Mouse (Mus musculus) kidney, postnatal 4 days (tissue): ENCODE data around the gene Gm45233.
A peak's percentile ranks its signal among the peaks of the same experiment; 100 is the strongest.

Source experiments
- DNase-seq, 2 experiments: peaks; one replicate each; pipeline ENCODE4 v3.0.0; 2021; ENCODE audit warnings: mixed read lengths in 2 of 2

Gene Gm45233

GRCm38 (mm10) chr7:43443917-43444293 lies at the start of gene Gm45233, which contains the start of gene Etfb:
Gene Gm45233, plus strand, starts transcription at chr7:43444128.
Gene Etfb, plus strand, starts transcription at chr7:43444083.
- peak; percentile 94 to 97 for DNase-seq

- no peak for DNase-seq
Measured at GRCm38 (mm10) chr7:43399501-43399900, 44.4 kb upstream of the Gm45233 start.

GRCm38 (mm10) chr7:43402718-43403117 lies 41.2 kb upstream of the Gm45233 start:
- DNase-seq, result no peak

GRCm38 (mm10) chr7:43407573-43407972 lies 36.4 kb upstream of the Gm45233 start:
- no peak for DNase-seq

- no peak for DNase-seq
Measured at GRCm38 (mm10) chr7:43408131-43408553, 35.8 kb upstream of the Gm45233 start, which contains the start of gene Siglecg. Gene Siglecg, plus strand, starts transcription at chr7:43408204.

GRCm38 (mm10) chr7:43409084-43409483 lies 34.8 kb upstream of the Gm45233 start:
- DNase-seq, result no peak

DNA sequence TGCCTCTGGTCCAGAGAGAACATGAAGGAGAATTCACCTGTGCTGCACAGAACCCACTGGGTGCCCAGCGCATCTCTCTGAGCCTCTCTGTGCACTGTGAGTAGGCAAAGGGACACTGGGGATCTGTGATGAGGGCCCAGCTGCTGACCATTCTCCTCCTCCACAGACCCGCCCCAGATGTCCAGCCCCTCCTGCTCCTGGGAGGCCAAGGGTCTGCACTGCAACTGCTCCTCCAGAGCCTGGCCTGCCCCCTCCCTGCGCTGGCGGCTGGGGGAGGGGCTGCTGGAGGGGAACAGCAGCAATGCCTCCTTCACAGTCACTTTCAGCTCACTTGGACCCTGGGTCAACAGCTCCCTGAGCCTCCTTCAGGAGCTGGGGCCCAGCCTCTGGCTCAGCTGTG lies 32.2 kb upstream of the Gm45233 start:
- peak in 1 of 2 experiments; percentile 9 for DNase-seq

DNA sequence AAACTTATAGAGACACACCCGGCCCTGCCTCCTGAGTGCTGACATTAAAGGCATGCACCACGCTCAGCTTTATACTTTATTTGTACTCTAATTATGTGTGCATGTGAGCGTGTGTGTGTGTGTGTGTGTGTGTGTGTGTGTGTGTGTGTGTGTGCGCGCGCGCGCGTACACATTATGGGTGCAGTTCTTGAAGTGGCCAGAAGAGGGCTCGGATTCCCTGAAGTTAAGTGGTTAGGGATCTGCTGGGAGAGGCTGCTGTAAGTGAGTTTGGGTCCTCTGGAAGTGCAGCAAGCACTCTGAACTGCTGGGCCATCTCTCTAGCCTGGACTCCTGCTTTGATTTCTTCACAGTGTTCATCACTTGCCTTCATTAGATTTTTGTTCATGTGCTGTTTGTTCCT lies 26.6 kb upstream of the Gm45233 start:
- no peak for DNase-seq

DNA sequence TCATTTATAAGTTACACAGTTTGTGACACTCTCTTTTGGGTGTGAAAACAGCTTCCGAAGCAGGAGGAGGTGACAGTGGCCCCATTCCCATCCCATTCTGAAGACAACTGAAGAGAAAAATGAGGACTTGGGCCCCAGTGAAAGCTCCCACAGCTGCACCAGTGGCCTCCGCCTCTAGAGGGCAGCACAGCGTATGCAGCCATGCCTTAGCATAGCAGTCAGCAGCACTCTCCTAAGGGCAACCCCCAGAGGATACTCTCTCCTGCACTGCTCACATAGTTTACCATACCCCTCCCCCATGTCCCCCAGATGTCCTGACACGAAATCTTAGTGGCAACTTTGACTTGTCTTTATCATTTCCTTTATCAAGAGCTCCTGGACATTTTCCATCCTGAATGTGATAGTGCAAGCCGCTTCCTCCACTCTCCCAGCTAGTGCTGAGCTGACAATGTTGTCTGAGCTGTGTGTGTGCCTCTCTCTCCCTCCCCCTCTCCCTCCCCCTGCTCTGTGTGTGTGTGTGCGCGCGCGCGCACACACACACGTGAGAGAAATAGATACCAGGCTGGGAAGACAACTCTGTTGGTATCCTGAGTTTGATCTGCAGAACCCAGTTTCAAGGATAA lies 20.8 kb upstream of the Gm45233 start:
- DNase-seq, result peak; percentile 93 to 94

GRCm38 (mm10) chr7:43423991-43424625 lies 19.8 kb upstream of the Gm45233 start:
- no peak for DNase-seq

DNA sequence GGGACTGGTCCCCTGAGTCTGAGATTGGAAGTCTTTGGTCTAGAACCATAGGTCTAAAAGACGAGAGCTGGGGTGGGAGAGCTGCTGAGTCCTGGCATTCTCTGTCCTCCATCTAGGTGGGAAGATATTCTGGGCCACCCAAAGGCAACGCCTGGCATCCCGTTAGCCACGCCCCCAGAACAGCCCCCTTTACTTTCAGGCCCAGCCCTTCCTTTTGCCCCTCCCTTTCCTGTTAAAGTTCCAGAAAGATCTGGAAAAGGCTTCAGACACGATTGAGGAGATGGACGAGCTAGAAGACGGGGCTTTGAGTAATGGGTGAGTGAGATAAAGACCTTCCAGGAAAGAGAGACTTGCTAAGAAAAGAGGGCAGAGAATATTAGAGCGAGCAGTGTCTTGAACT lies 16.5 kb upstream of the Gm45233 start, which contains the start of gene Lim2:
Gene Lim2, plus strand, starts transcription at position 265 of the 400 bp plus-strand sequence.
- DNase-seq, result no peak

GRCm38 (mm10) chr7:43429500-43429899 lies 14.4 kb upstream of the Gm45233 start:
- DNase-seq, result no peak

GRCm38 (mm10) chr7:43432891-43433290 lies 11.0 kb upstream of the Gm45233 start:
- DNase-seq, result no peak

DNA sequence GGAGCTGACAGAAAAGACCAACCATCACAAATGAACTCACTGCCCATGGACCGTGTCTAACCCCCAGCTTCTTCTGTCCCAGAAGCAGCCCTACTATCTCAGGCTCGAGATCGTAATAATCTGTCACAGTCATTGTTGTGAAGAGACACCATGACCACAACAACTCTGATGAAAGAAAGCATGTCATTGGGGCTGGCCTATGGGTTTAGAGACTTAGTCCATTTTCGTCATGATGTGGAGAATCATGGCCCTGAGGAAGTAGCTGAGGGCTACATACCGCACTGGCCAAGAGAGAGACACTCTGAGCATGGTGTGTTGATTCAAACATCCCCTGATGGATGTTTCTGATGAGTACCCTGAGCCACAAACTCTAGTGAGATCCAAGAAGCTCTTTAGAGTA lies 9.3 kb upstream of the Gm45233 start:
- DNase-seq, result no peak

GRCm38 (mm10) chr7:43436341-43437255 lies 7.3 kb upstream of the Gm45233 start, which contains the start of gene Nkg7:
Gene Nkg7, plus strand, starts transcription at chr7:43437073.
- DNase-seq, result no peak

GRCm38 (mm10) chr7:43438611-43439010 lies 5.3 kb upstream of the Gm45233 start:
- DNase-seq, result no peak

DNA sequence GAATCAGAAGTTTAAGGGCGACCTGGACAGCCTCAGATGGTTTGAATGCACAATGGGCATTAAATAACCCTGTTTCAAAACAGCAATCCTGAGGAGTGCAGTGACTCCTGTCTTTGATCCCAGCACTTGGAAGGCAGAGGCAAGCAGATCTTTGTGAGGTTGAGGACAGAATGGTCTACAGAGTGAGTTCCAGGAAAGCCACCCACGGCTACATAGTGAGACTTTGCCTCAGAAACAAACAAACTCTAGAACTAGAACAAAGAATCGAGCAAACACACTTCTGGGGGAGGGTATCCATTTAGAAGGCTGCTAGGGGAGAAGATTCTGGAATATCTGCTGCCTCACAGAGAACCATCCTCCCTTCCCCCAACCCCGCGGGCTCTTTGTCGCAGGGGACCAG lies 3.4 kb upstream of the Gm45233 start, which contains the start of gene Cldnd2:
Gene Cldnd2, plus strand, starts transcription at position 301 of the 400 bp plus-strand sequence.
- DNase-seq, result no peak

DNA sequence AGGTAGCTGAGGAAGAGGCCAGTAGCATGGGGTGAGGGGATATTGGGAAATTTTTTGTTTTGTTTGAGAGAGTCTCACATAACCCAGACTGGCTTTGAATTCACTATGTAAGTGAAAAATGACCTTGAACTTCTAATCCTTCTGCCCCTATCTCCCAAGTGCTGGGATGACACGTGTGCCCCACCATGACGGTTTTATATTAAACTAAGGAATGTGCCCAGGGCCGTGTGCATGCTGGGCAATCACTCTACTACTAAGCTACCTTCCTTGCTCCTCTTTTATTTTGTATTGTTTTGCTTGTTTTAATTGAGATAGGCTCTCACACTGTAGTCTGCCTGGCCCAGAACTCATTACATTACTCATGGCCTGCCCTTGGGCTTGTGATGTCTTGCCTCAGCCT lies 2.9 kb upstream of the Gm45233 start:
- no peak for DNase-seq

DNA sequence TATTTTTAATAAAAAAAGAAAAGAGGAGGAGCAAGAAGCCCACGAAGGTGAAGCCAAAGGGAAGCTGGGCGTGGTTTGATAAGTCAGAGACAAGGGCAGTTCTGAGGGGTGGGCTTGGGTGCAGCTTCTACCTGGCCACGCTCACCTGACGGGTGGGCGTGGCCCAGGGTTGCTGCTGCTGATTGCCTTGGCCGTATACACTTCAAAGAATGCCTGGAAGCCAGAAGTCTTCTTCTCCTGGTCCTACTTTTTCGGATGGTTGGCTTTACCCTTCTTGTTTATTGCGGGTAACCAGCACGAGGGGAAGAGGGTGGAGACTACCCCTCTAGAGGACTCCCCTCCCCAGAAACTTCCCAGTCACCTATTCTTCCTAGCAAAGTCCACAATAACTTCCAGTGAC lies 1.2 kb upstream of the Gm45233 start:
- peak in 1 of 2 experiments; percentile 46 for DNase-seq

GRCm38 (mm10) chr7:43443126-43443916 lies 607 bp upstream of the Gm45233 start:
- DNase-seq, result peak; percentile 84 to 92

DNA sequence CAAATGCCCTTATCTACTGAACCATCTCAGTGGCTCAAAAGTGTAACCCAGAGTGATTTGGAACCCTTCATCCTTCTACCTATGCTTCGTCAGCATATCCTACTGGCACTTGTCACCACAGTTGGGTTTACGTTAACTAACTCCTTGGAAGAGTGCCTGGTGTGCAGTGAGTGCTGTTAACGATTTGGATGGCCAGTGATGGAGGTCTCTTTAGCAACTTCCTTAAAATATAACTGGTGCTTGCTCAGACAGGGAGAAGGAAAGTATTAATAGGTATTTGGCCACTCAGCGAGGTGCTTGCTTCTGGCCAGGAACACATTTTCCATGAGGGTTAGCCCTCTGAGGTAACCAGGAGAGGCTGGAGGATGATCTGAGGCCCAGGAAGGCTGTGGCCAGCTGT lies 3.9 kb downstream of the Gm45233 start:
- DNase-seq, result no peak

GRCm38 (mm10) chr7:43448246-43448645 lies 4.3 kb downstream of the Gm45233 start:
- no peak for DNase-seq
